Mouse (Mus musculus) retina, adult 2 months (tissue): ENCODE measurements around the gene Acvrl1.

Source experiments
- DNase-seq: peaks from one replicate; pipeline ENCODE4 v3.0.0-alpha.2; 2012; ENCODE audit warnings: low read depth, low spot score

The Acvrl1 gene

DNA sequence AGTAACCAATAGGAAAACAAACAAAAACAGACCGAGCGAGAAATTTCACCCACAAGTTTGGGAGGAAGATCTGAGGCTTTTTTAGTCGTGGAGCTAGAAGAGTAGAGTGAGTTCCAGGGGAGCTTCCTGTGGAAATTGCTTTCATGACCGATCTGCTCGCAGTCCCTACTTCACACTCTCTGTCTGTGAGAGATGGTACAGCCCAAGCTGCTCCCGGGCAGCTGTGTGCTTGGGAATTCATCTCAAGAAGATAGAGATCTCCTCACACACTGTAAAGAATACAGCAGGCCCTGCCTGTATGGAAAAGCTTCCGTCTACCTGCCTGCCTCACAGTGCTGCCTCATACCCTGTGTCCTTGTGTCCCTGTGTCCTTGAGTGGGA is 63.9 kb downstream of the Acvrl1 start:
- DNase-seq, result no peak

DNA sequence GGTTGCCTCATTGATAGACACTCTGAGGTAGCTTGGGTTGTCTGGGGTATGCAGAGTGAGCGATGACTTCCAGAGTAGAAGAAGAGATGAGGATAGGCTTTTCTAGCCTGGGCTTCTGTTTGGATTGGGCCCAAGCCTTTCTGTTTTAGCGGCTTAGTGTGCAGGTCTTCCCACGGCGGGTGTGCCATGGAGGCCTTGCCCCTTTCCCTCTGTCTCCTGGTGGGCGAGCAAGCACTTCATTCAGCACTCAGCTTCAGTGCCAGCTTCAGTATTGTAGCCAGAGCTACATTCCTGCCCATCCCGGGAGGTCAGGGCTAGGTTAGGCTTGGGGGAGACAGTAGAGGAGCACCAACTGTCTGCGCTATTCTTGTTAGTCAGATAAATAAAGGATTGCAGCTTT is 64.3 kb downstream of the Acvrl1 start:
- no peak for DNase-seq

DNA sequence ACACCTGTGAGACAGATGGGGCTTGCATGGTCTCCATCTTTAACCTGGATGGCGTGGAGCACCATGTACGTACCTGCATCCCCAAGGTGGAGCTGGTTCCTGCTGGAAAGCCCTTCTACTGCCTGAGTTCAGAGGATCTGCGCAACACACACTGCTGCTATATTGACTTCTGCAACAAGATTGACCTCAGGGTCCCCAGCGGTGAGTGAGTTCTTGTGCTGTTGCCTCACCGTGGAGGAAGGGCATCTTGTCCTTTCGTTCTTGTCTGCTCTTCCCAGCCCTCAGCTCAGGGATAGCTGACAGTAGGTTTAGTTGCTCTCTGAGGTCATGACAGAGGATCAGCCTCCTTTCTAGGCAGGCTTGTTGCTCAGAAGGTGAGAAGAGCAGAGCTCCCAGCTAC is 65.6 kb downstream of the Acvrl1 start:
- no peak for DNase-seq
